Mouse (Mus musculus): ENCODE results near the gene Crcp. TPM values are rescaled to one million over a fixed set of nuclear protein-coding genes. Genes with fewer than 3 reads are reported as not detected.

Gene Crcp
- polyA plus RNA-seq, 1 experiment from 2014 or later, result 51.9 TPM

- Histone ChIP-seq H3K36me3 (ENCODE audit: control insufficient read depth, insufficient read depth, low read length) (no peaks in the 10 kb centered on the region), H3K4me3 (ENCODE audit: low read depth, low read length) (peak overlapping the region; percentile 49; the same call in 1 of the 2 replicates), H3K4me1 (ENCODE audit: control insufficient read depth, insufficient read depth, low read length) (no peaks in the 10 kb centered on the region), H3K27me3 (ENCODE audit: control insufficient read depth, insufficient read depth, low read length) (no peaks in the 10 kb centered on the region), H3K9ac (replicated peaks; ENCODE audit: low read depth, low read length) (no peak overlapping the region), H3K9me3 (ENCODE audit: control insufficient read depth, low read length) (no peaks in the 10 kb centered on the region), H3K4me2 (ENCODE audit: low read depth, low read length) (peak overlapping the region; percentile 67), H3K27ac (ENCODE audit: low read depth, low read length) (no peak overlapping the region)
- no peak for ATAC-seq (ENCODE audit: low read depth)
- 84% methylated on average over 5 of the region's 5 CpGs for WGBS
These were observed 27.6 kb upstream of the Crcp start for GRCm38 (mm10) chr5:130001356-130001987.

DNA sequence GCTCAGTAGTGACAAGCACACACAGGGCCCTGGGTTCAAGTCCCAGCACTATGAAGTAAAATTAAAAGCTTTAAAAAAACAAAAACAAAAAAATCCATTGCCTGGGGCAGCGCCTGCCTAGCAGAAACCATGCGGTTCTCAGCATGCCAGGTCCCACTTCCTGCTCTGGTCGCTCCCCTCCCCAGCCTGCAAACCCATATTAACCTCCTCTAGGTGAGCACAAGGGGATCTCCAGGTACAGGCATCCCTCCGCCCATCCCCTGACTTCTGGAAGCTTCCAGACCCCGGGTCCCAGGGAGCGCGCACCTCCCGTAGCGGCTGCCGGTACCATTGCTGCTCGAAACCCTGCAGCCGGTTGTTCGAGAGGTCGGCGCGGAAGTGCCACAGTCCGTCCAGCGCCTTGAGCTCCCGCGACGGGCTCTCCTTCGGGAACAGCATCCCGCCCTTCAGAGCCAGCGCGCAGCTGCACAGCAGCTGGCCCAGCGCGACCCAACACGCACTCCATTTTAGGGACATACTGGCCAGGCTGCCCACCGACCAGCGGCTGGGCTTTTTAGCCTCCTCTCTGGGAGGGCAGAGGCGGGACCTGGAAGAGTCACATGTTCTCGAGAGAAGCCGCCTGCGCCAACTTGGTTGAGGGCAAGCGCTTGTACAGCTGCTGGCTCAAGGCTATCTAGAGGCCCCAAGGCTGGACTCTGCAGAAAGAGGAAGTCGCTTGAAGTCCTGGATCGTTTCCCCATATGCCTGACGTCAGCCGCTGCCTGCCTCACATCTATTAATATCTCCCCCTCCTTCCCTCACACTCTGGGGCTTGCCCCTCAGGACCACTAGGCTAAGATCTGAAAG, 26.6 kb upstream of the Crcp start, which contains the start of gene Gusb:
TSS of gene Gusb (minus strand) at position 749 of the 846 bp plus-strand sequence.
- H3K36me3 ChIP-seq (ENCODE audit: control insufficient read depth, insufficient read depth, low read length), result no peaks in the 10 kb centered on the region
- peak within 1 kb of the TSS; percentile 62 for H3K9ac ChIP-seq (replicated peaks; ENCODE audit: low read depth, low read length)
- peak within 1 kb of the TSS; percentile 67 for H3K4me2 ChIP-seq (ENCODE audit: low read depth, low read length)
- ATAC-seq (ENCODE audit: low read depth), result peak; percentile 90
- WGBS, result 3% methylated on average over 39 of the region's 39 CpGs
- H3K4me3 ChIP-seq (ENCODE audit: low read depth, low read length), result peak within 1 kb of the TSS; percentile 49
- no peaks in the 10 kb centered on the region for H3K4me1 ChIP-seq (ENCODE audit: control insufficient read depth, insufficient read depth, low read length)
- no peak within 1 kb of the TSS for H3K27ac ChIP-seq (ENCODE audit: low read depth, low read length)
- H3K9me3 ChIP-seq (ENCODE audit: control insufficient read depth, low read length), result no peaks in the 10 kb centered on the region
- H3K27me3 ChIP-seq (ENCODE audit: control insufficient read depth, insufficient read depth, low read length), result no peaks in the 10 kb centered on the region

DNA sequence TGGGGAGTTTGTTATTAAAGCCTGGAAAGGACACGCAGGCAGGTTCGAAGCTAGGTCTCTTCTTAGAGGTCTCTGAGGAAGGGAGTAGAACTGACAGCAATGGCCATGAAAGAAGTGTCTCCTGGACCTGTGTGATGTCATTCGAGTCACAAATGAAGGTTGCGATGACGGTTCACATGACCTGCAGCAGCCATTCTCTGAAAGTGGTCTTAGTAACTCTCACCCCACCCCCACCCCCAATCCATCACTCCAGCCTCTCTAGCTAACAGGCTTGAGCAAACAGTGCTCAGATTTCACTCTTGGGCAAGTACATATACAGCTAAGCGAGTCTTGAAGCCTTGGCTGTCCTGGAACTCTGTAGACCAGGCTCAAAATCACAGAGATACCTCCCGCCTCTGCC, 25.9 kb upstream of the Crcp start:
- Histone ChIP-seq H3K4me1 (ENCODE audit: control insufficient read depth, insufficient read depth, low read length) (no peaks in the 10 kb centered on the region), H3K27ac (ENCODE audit: low read depth, low read length) (no peak overlapping the region), H3K9me3 (ENCODE audit: control insufficient read depth, low read length) (no peaks in the 10 kb centered on the region), H3K9ac (replicated peaks; ENCODE audit: low read depth, low read length) (no peak overlapping the region), H3K4me3 (ENCODE audit: low read depth, low read length) (peak overlapping the region; percentile 49), H3K27me3 (ENCODE audit: control insufficient read depth, insufficient read depth, low read length) (no peaks in the 10 kb centered on the region), H3K36me3 (ENCODE audit: control insufficient read depth, insufficient read depth, low read length) (no peaks in the 10 kb centered on the region), H3K4me2 (ENCODE audit: low read depth, low read length) (peak overlapping the region; percentile 67)
- ATAC-seq (ENCODE audit: low read depth), result no peak
- WGBS, result 65% methylated on average over 7 of the region's 7 CpGs

DNA sequence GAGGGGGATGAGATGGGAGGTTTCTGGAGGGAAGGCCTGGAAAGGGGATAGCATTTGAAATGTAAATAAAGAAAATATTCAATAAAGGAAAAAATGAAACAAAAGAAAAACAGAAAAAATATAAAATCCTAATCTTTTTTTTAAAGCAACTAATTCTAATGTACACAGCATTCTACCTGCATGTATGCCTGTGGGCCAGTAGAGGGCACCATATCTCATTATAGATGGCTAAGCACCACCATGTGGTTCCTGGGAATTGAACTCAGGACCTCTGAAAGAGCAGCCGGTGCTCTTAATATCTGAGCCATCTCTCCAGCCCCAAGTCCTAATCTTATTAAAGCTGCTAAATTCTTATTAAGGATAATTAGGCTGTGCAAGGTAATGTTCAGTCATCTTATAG, 21.7 kb upstream of the Crcp start:
- Histone ChIP-seq H3K27ac (ENCODE audit: low read depth, low read length) (no peak overlapping the region), H3K36me3 (ENCODE audit: control insufficient read depth, insufficient read depth, low read length) (0 out of 2 replicates have a peak, but pooled peaks cover 3% of the 10 kb centered on the region), H3K4me2 (ENCODE audit: low read depth, low read length) (no peak overlapping the region), H3K4me1 (ENCODE audit: control insufficient read depth, insufficient read depth, low read length) (no peaks in the 10 kb centered on the region), H3K9ac (replicated peaks; ENCODE audit: low read depth, low read length) (no peak overlapping the region), H3K4me3 (ENCODE audit: low read depth, low read length) (no peak overlapping the region), H3K27me3 (ENCODE audit: control insufficient read depth, insufficient read depth, low read length) (no peaks in the 10 kb centered on the region), H3K9me3 (ENCODE audit: control insufficient read depth, low read length) (peaks cover 7% of the 10 kb centered on the region; the same call in 1 of the 2 replicates)
- WGBS, result 96% methylated on average over 1 of the region's 1 CpGs
- ATAC-seq (ENCODE audit: low read depth), result no peak

GRCm38 (mm10) chr5:130008034-130008590, 21.0 kb upstream of the Crcp start:
- Histone ChIP-seq H3K27me3 (ENCODE audit: control insufficient read depth, insufficient read depth, low read length) (no peaks in the 10 kb centered on the region), H3K36me3 (ENCODE audit: control insufficient read depth, insufficient read depth, low read length) (0 out of 2 replicates have a peak, but pooled peaks cover 3% of the 10 kb centered on the region), H3K4me2 (ENCODE audit: low read depth, low read length) (no peak overlapping the region), H3K4me3 (ENCODE audit: low read depth, low read length) (no peak overlapping the region), H3K9me3 (ENCODE audit: control insufficient read depth, low read length) (peaks cover 7% of the 10 kb centered on the region; the same call in 1 of the 2 replicates), H3K27ac (ENCODE audit: low read depth, low read length) (no peak overlapping the region), H3K4me1 (ENCODE audit: control insufficient read depth, insufficient read depth, low read length) (no peaks in the 10 kb centered on the region), H3K9ac (replicated peaks; ENCODE audit: low read depth, low read length) (no peak overlapping the region)
- ATAC-seq (ENCODE audit: low read depth), result no peak
- 85% methylated on average over 6 of the region's 6 CpGs for WGBS

GRCm38 (mm10) chr5:130009784-130010183, 19.3 kb upstream of the Crcp start:
- 94% methylated on average over 4 of the region's 4 CpGs for WGBS

GRCm38 (mm10) chr5:130010961-130011360, 18.1 kb upstream of the Crcp start:
- no peak overlapping the region for H3K4me2 ChIP-seq (ENCODE audit: low read depth, low read length)
- H3K27me3 ChIP-seq (ENCODE audit: control insufficient read depth, insufficient read depth, low read length), result no peaks in the 10 kb centered on the region
- H3K27ac ChIP-seq (ENCODE audit: low read depth, low read length), result no peak overlapping the region
- H3K4me1 ChIP-seq (ENCODE audit: control insufficient read depth, insufficient read depth, low read length), result no peaks in the 10 kb centered on the region
- 94% methylated on average over 5 of the region's 5 CpGs for WGBS
- H3K36me3 ChIP-seq (ENCODE audit: control insufficient read depth, insufficient read depth, low read length), result 0 out of 2 replicates have a peak, but pooled peaks cover 3% of the 10 kb centered on the region
- H3K9ac ChIP-seq (replicated peaks; ENCODE audit: low read depth, low read length), result no peak overlapping the region
- peaks cover 7% of the 10 kb centered on the region; the same call in 1 of the 2 replicates for H3K9me3 ChIP-seq (ENCODE audit: control insufficient read depth, low read length)
- H3K4me3 ChIP-seq (ENCODE audit: low read depth, low read length), result no peak overlapping the region
- ATAC-seq (ENCODE audit: low read depth), result no peak

More at GRCm38 (mm10) chr5:130009784-130010183, 19.3 kb upstream of the Crcp start:
- peaks cover 7% of the 10 kb centered on the region; the same call in 1 of the 2 replicates for H3K9me3 ChIP-seq (ENCODE audit: control insufficient read depth, low read length)
- 0 out of 2 replicates have a peak, but pooled peaks cover 3% of the 10 kb centered on the region for H3K36me3 ChIP-seq (ENCODE audit: control insufficient read depth, insufficient read depth, low read length)
- ATAC-seq (ENCODE audit: low read depth), result no peak
- H3K4me3 ChIP-seq (ENCODE audit: low read depth, low read length), result no peak overlapping the region
- H3K9ac ChIP-seq (replicated peaks; ENCODE audit: low read depth, low read length), result no peak overlapping the region
- no peaks in the 10 kb centered on the region for H3K27me3 ChIP-seq (ENCODE audit: control insufficient read depth, insufficient read depth, low read length)
- H3K27ac ChIP-seq (ENCODE audit: low read depth, low read length), result no peak overlapping the region
- no peak overlapping the region for H3K4me2 ChIP-seq (ENCODE audit: low read depth, low read length)
- no peaks in the 10 kb centered on the region for H3K4me1 ChIP-seq (ENCODE audit: control insufficient read depth, insufficient read depth, low read length)

DNA sequence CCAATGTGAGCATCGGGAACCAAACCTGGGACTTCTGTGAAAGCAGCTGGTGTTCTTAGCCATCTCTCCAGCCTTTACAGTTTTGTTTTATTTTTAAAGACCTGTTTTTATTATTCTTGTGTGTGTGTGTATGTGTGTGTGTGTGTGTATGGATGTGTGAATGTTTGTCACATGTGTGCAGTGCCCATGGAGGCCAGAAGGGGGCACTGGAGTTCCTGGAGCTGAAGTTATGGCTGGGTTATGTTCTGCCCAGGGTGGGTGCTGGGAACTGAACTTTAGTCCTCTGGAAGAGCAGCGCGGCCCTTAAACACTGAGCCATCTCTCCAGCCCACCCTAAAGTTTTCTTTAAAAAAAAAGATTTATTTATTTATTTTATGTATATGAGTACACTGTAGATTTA, 14.0 kb upstream of the Crcp start:
- no peak for ATAC-seq (ENCODE audit: low read depth)

More for the DNA sequence above, 14.0 kb upstream of the Crcp start:
- Histone ChIP-seq H3K4me1 (ENCODE audit: control insufficient read depth, insufficient read depth, low read length) (no peaks in the 10 kb centered on the region), H3K4me3 (ENCODE audit: low read depth, low read length) (no peak overlapping the region), H3K4me2 (ENCODE audit: low read depth, low read length) (no peak overlapping the region), H3K27ac (ENCODE audit: low read depth, low read length) (no peak overlapping the region), H3K9me3 (ENCODE audit: control insufficient read depth, low read length) (peaks cover 7% of the 10 kb centered on the region; the same call in 1 of the 2 replicates), H3K36me3 (ENCODE audit: control insufficient read depth, insufficient read depth, low read length) (0 out of 2 replicates have a peak, but pooled peaks cover 3% of the 10 kb centered on the region), H3K9ac (replicated peaks; ENCODE audit: low read depth, low read length) (no peak overlapping the region), H3K27me3 (ENCODE audit: control insufficient read depth, insufficient read depth, low read length) (no peaks in the 10 kb centered on the region)
- WGBS, result 97% methylated on average over 3 of the region's 3 CpGs

All from neural tube, embryonic 14.5 days (tissue).